Comparison of ENCODE assay signal across 12 mouse cellular contexts in genomic region chr17:56020400-56021084, GRCm38 (mm10). TPM values are rescaled to one million over a fixed set of nuclear protein-coding genes. Genes with fewer than 3 reads are reported as not detected.
DNase-seq lines count a peak whose midpoint lies in the region; ATAC-seq and TF ChIP-seq lines count a peak whose summit lies in the region.
"Had no signal": no experiment of that assay in that cellular context is flagged by ENCODE, and none has a peak within 500 bp of the region (broad histone marks: within the 10 kb centered on the region; RNA-seq: fewer than 3 reads in every experiment).

No protein-coding gene starts in this region.

- H3K4me1 ChIP-seq in forebrain, embryonic 15.5 days: peaks cover 12% of the 10 kb centered on the region
- no peaks in the 10 kb centered on the region for H3K4me1 ChIP-seq in forebrain, embryonic 11.5 days (replicated peaks; ENCODE audit: control insufficient read depth, insufficient read depth, low read length)
- H3K4me1 ChIP-seq in CH12.LX (ENCODE audit: control insufficient read depth in 1 of 2, insufficient read depth in 2 of 2): peaks cover 29 to 59% of the 10 kb centered on the region in 2 experiments

- TF ChIP-seq RAD21 in CH12.LX (IDR thresholded peaks at IDR 0.05; ENCODE audit: low read depth, low read length): no peak

- no peaks in the 10 kb centered on the region for H3K9me3 ChIP-seq in forebrain, embryonic 15.5 days
- no peaks in the 10 kb centered on the region for H3K9me3 ChIP-seq in forebrain, embryonic 11.5 days (ENCODE audit: control insufficient read depth, low read length)
- H3K9me3 ChIP-seq in CH12.LX (replicated peaks; ENCODE audit: low read length): no peaks in the 10 kb centered on the region
- H3K9me3 ChIP-seq: limb, embryonic 13.5 days had no signal

- H3K79me2 ChIP-seq in CH12.LX (replicated peaks; ENCODE audit: control insufficient read depth, extremely low read depth, insufficient read depth, poor library complexity, severe bottlenecking) (peaks cover 13% of the 10 kb centered on the region), macrophage (ENCODE audit: inconsistent target) (peaks cover 87% of the 10 kb centered on the region)

- H3K4me2 ChIP-seq in forebrain, embryonic 15.5 days (replicated peaks): no peak overlapping the region
- H3K4me2 ChIP-seq in forebrain, embryonic 11.5 days (ENCODE audit: low read depth, low read length, severe bottlenecking): no peak overlapping the region
- no peak overlapping the region for H3K4me2 ChIP-seq in CH12.LX (ENCODE audit: insufficient read depth, low read depth, poor library complexity, severe bottlenecking)
- H3K4me2 ChIP-seq: limb, embryonic 13.5 days had no signal

- TF ChIP-seq CTCF in layer of hippocampus, adult 2 months (conservative IDR thresholded peaks at IDR 0.05): no peak
- no peak for TF ChIP-seq CTCF in CH12.LX (conservative IDR thresholded peaks at IDR 0.05 in 1 of 2, IDR thresholded peaks at IDR 0.05 in 1 of 2; ENCODE audit: low read depth in 2 of 2, low read length in 2 of 2)

- 91% methylated on average over 6 of the region's 6 CpGs for WGBS in forebrain, embryonic 15.5 days
- WGBS in forebrain, embryonic 11.5 days: 92% methylated on average over 6 of the region's 6 CpGs
- WGBS in macrophage (ENCODE audit: missing documents): 85% methylated on average over 6 of the region's 6 CpGs

- no peak for ATAC-seq in forebrain, embryonic 15.5 days (replicated peaks)
- no peak for ATAC-seq in forebrain, embryonic 11.5 days (replicated peaks; ENCODE audit: low FRiP score)

- no peak for TF ChIP-seq POLR2A in CH12.LX (IDR thresholded peaks at IDR 0.05; ENCODE audit: low read depth, low read length)

- no peaks in the 10 kb centered on the region for H3K27me3 ChIP-seq in forebrain, embryonic 15.5 days
- no peaks in the 10 kb centered on the region for H3K27me3 ChIP-seq in forebrain, embryonic 11.5 days (ENCODE audit: control insufficient read depth, insufficient read depth, low read length)
- no peaks in the 10 kb centered on the region for H3K27me3 ChIP-seq in CH12.LX (replicated peaks)
- H3K27me3 ChIP-seq: limb, embryonic 13.5 days had no signal

- no peak overlapping the region for H3K9ac ChIP-seq in forebrain, embryonic 15.5 days (replicated peaks)
- no peak overlapping the region for H3K9ac ChIP-seq in forebrain, embryonic 11.5 days (ENCODE audit: low read length)
- no peak overlapping the region for H3K9ac ChIP-seq in CH12.LX (ENCODE audit: insufficient read depth, low read depth)
- H3K9ac ChIP-seq: limb, embryonic 13.5 days had no signal

- DNase-seq in forebrain, embryonic 11.5 days (ENCODE audit: low spot score): no peak
- DNase-seq in layer of hippocampus, adult 2 months (ENCODE audit: low spot score in 2 of 2): no peak
- DNase-seq in layer of hippocampus, postnatal 25 days (ENCODE audit: extremely low spot score in 1 of 2, low spot score in 1 of 2): no peak
- DNase-seq in CH12.LX (ENCODE audit: extremely low read depth): no peak
- no peak for DNase-seq in lung, postnatal 4 days
- DNase-seq in embryo, embryonic 10.5 days (ENCODE audit: low spot score): no peak
- DNase-seq: gastrocnemius, postnatal 25 days; lung, adult 2 months had no signal

- peaks cover 41% of the 10 kb centered on the region for H3K36me3 ChIP-seq in forebrain, embryonic 15.5 days
- peaks cover 20% of the 10 kb centered on the region for H3K36me3 ChIP-seq in forebrain, embryonic 11.5 days (ENCODE audit: control insufficient read depth, insufficient read depth, low read length)
- H3K36me3 ChIP-seq in CH12.LX (replicated peaks in 1 of 2; ENCODE audit: control insufficient read depth in 1 of 2, insufficient read depth in 1 of 2, low read length in 1 of 2) (peaks cover 49 to 89% of the 10 kb centered on the region in 2 experiments), macrophage (ENCODE audit: inconsistent target) (peaks cover 50% of the 10 kb centered on the region)

- no peak overlapping the region for H3K4me3 ChIP-seq in forebrain, embryonic 15.5 days
- no peak overlapping the region for H3K4me3 ChIP-seq in forebrain, embryonic 11.5 days (ENCODE audit: low read depth, low read length)
- no peak overlapping the region for H3K4me3 ChIP-seq in layer of hippocampus, adult 2 months
- no peak overlapping the region for H3K4me3 ChIP-seq in CH12.LX (replicated peaks in 1 of 3; ENCODE audit: low read depth in 2 of 3, low read length in 2 of 3, poor library complexity in 1 of 3)
- H3K4me3 ChIP-seq in macrophage (ENCODE audit: inconsistent target): no peak overlapping the region
- H3K4me3 ChIP-seq: limb, embryonic 13.5 days had no signal

- H3K27ac ChIP-seq in forebrain, embryonic 15.5 days (replicated peaks): peak overlapping the region; percentile 11; the same call in 1 of the 2 replicates
- H3K27ac ChIP-seq in forebrain, embryonic 11.5 days (ENCODE audit: low read depth, low read length): no peak overlapping the region
- peak overlapping the region; percentile 94 for H3K27ac ChIP-seq in layer of hippocampus, adult 2 months
- no peak overlapping the region for H3K27ac ChIP-seq in CH12.LX (ENCODE audit: insufficient read depth, low read depth)
- peak overlapping the region; percentile 98 for H3K27ac ChIP-seq in macrophage
- H3K27ac ChIP-seq: limb, embryonic 13.5 days had no signal

- in situ Hi-C loops in CH12.LX (cut with MboI; ENCODE audit: low pct_ligation_motif_present, low pct_unique_long_range_greater_than_20kb, low sequenced_read_pairs): no loop called here

- TF ChIP-seq EP300 in CH12.LX (IDR thresholded peaks at IDR 0.05; ENCODE audit: low read length): no peak

- dilution Hi-C loops in CH12.LX (cut with MboI; ENCODE audit: extremely low pct_ligation_motif_present, extremely low pct_unique_long_range_greater_than_20kb, low sequenced_read_pairs): no loop called here

RNA-seq across cellular contexts. Expression of gene Mpnd, which starts 15.0 kb away (rescaled TPM):
- 190 and 191 TPM in 2 replicates for polyA plus RNA-seq in forebrain, embryonic 15.5 days (2015; fragmentation: Nextera tagmentation; extraction: Ambion mirVana)
- 164 and 191 TPM in 2 replicates for polyA plus RNA-seq in forebrain, embryonic 11.5 days (2014; fragmentation: Nextera tagmentation; extraction: Ambion mirVana)
- total RNA-seq in layer of hippocampus, adult 2 months (2021): 100 to 1,000 TPM; 101 to 103 TPM
- total RNA-seq in layer of hippocampus, postnatal 25 days (2021): 100 to 1,000 TPM; 110 to 116 TPM
- total RNA-seq in CH12.LX (2012; rRNA removed) (38.9 and 55.1 TPM in 2 replicates), CH12.LX (2014; rRNA removed) (23.4 and 24.5 TPM in 2 replicates)
- polyA plus RNA-seq in CH12.LX (2012; ENCODE audit: insufficient read length, low read depth) (25.3 and 26.8 TPM in 2 replicates), macrophage (2018) (31.2 to 42.2 TPM (median 38.7 TPM) in 3 replicates)
- 100 to 1,000 TPM in 3 of 26 experiments, 10 to 100 TPM in 23; 29.5 to 116 (median 76.4) TPM for total RNA-seq in macrophage (2018; cell fraction: chromatin; rRNA removed)
- 10 to 100 TPM; 30.0 to 50.6 (median 39.5) TPM for total RNA-seq in macrophage (2018; cell fraction: cytosol; rRNA removed)
- 10 to 100 TPM; 26.4 to 93.3 (median 45.4) TPM for total RNA-seq in macrophage (2018; cell fraction: nucleus; rRNA removed)

RNA-seq across cellular contexts. Expression of gene Stap2, which starts 15.2 kb away (rescaled TPM):
- polyA plus RNA-seq in forebrain, embryonic 15.5 days (2015; fragmentation: Nextera tagmentation; extraction: Ambion mirVana): 4.9 and 5.5 TPM in 2 replicates
- polyA plus RNA-seq in forebrain, embryonic 11.5 days (2014; fragmentation: Nextera tagmentation; extraction: Ambion mirVana): 5.3 and 6.4 TPM in 2 replicates
- 1 to 10 TPM; 2.2 to 2.8 TPM for total RNA-seq in layer of hippocampus, adult 2 months (2021)
- 1 to 10 TPM; 2.7 to 3.2 TPM for total RNA-seq in layer of hippocampus, postnatal 25 days (2021)
- total RNA-seq in CH12.LX (2012; rRNA removed): 2.2 and 3.2 TPM in 2 replicates
- total RNA-seq in CH12.LX (2014; rRNA removed): 0.41 and 0.52 TPM in 2 replicates
- polyA plus RNA-seq in CH12.LX (2012; ENCODE audit: insufficient read length, low read depth): 0.51 and 0.91 TPM in 2 replicates
- total RNA-seq in macrophage (2018; cell fraction: chromatin; rRNA removed): 1 to 10 TPM; 1.1 to 4.3 (median 1.8) TPM
- under 1 TPM in 23 of 26 experiments, not detected in 3; 0.07 to 0.38 (median 0.18) TPM for total RNA-seq in macrophage (2018; cell fraction: cytosol; rRNA removed)
- 1 to 10 TPM in 20 of 26 experiments, under 1 TPM in 6; 0.33 to 3.4 (median 1.4) TPM for total RNA-seq in macrophage (2018; cell fraction: nucleus; rRNA removed)
- polyA plus RNA-seq in macrophage (2018): 0.22 to 0.28 TPM in 2 of 3 replicates, not detected in the other

RNA-seq across cellular contexts. Expression of gene Sh3gl1, which starts 15.9 kb away (rescaled TPM):
- 120 and 122 TPM in 2 replicates for polyA plus RNA-seq in forebrain, embryonic 15.5 days (2015; fragmentation: Nextera tagmentation; extraction: Ambion mirVana)
- polyA plus RNA-seq in forebrain, embryonic 11.5 days (2014; fragmentation: Nextera tagmentation; extraction: Ambion mirVana): 129 and 133 TPM in 2 replicates
- total RNA-seq in layer of hippocampus, adult 2 months (2021): 10 to 100 TPM; 63.0 to 69.7 TPM
- total RNA-seq in layer of hippocampus, postnatal 25 days (2021): 10 to 100 TPM; 63.1 to 64.0 TPM
- total RNA-seq in CH12.LX (2012; rRNA removed) (29.3 and 33.5 TPM in 2 replicates), CH12.LX (2014; rRNA removed) (38.0 and 39.4 TPM in 2 replicates)
- polyA plus RNA-seq in CH12.LX (2012; ENCODE audit: insufficient read length, low read depth) (32.1 and 39.0 TPM in 2 replicates), macrophage (2018) (33.5 to 87.9 TPM (median 87.4 TPM) in 3 replicates)
- total RNA-seq in macrophage (2018; cell fraction: chromatin; rRNA removed): 100 to 1,000 TPM in 25 of 26 experiments, 10 to 100 TPM in 1; 94.5 to 340 (median 169) TPM
- 10 to 100 TPM; 31.1 to 80.6 (median 57.8) TPM for total RNA-seq in macrophage (2018; cell fraction: cytosol; rRNA removed)
- 100 to 1,000 TPM in 14 of 26 experiments, 10 to 100 TPM in 12; 48.9 to 325 (median 105) TPM for total RNA-seq in macrophage (2018; cell fraction: nucleus; rRNA removed)

RNA-seq across cellular contexts. Expression of gene Chaf1a, which starts 19.7 kb away (rescaled TPM):
- 10.8 and 14.3 TPM in 2 replicates for polyA plus RNA-seq in forebrain, embryonic 15.5 days (2015; fragmentation: Nextera tagmentation; extraction: Ambion mirVana)
- polyA plus RNA-seq in forebrain, embryonic 11.5 days (2014; fragmentation: Nextera tagmentation; extraction: Ambion mirVana): 38.0 and 38.6 TPM in 2 replicates
- total RNA-seq in layer of hippocampus, adult 2 months (2021): 1 to 10 TPM; 2.7 to 3.3 TPM
- 1 to 10 TPM; 3.9 to 4.9 TPM for total RNA-seq in layer of hippocampus, postnatal 25 days (2021)
- total RNA-seq in CH12.LX (2012; rRNA removed) (39.3 and 55.0 TPM in 2 replicates), CH12.LX (2014; rRNA removed) (18.4 and 18.6 TPM in 2 replicates)
- polyA plus RNA-seq in CH12.LX (2012; ENCODE audit: insufficient read length, low read depth) (97.1 and 135 TPM in 2 replicates), macrophage (2018) (2.5 to 17.1 TPM (median 6.2 TPM) in 3 replicates)
- 10 to 100 TPM in 3 of 26 experiments, 1 to 10 TPM in 23; 1.3 to 12.4 (median 5.2) TPM for total RNA-seq in macrophage (2018; cell fraction: chromatin; rRNA removed)
- 1 to 10 TPM; 1.3 to 6.7 (median 3.3) TPM for total RNA-seq in macrophage (2018; cell fraction: cytosol; rRNA removed)
- 10 to 100 TPM in 2 of 26 experiments, 1 to 10 TPM in 24; 1.6 to 28.4 (median 4.3) TPM for total RNA-seq in macrophage (2018; cell fraction: nucleus; rRNA removed)

RNA-seq across cellular contexts. Expression of gene Fsd1, which starts 34.2 kb away (rescaled TPM):
- polyA plus RNA-seq in forebrain, embryonic 15.5 days (2015; fragmentation: Nextera tagmentation; extraction: Ambion mirVana): 127 and 151 TPM in 2 replicates
- 61.9 and 71.1 TPM in 2 replicates for polyA plus RNA-seq in forebrain, embryonic 11.5 days (2014; fragmentation: Nextera tagmentation; extraction: Ambion mirVana)
- 10 to 100 TPM; 67.2 to 69.0 TPM for total RNA-seq in layer of hippocampus, adult 2 months (2021)
- total RNA-seq in layer of hippocampus, postnatal 25 days (2021): 10 to 100 TPM; 72.4 to 82.6 TPM
- total RNA-seq in CH12.LX (2012; rRNA removed): 0.21 and 0.50 TPM in 2 replicates
- total RNA-seq in CH12.LX (2014; rRNA removed): not detected in 2 replicates
- not detected in 2 replicates for polyA plus RNA-seq in CH12.LX (2012; ENCODE audit: insufficient read length, low read depth)
- total RNA-seq in macrophage (2018; cell fraction: chromatin; rRNA removed): 1 to 10 TPM in 1 of 26 experiments, not detected in 25; 1.2 TPM
- total RNA-seq in macrophage (2018; cell fraction: cytosol; rRNA removed): not detected
- total RNA-seq in macrophage (2018; cell fraction: nucleus; rRNA removed): not detected
- polyA plus RNA-seq in macrophage (2018): not detected in 3 replicates
- total RNA-seq: gastrocnemius, postnatal 25 days had no signal
- polyA plus RNA-seq: activated CD4-positive, CD25-positive, alpha-beta regulatory T cell, adult 4 months had no signal

Comparison
In these comparisons a context has a peak if more than half of its experiments do, and no peak if none do; other contexts are left out.
1. H3K27ac ChIP-seq: peak in forebrain, embryonic 15.5 days (single experiment), layer of hippocampus, adult 2 months (single experiment) and macrophage (single experiment); none in forebrain, embryonic 11.5 days (single experiment) and CH12.LX (single experiment).